Mouse (Mus musculus) retina, adult 2 months (tissue): ENCODE measurements around the gene Med26.

Experiments used
- DNase-seq: peaks from one replicate; pipeline ENCODE4 v3.0.0-alpha.2; 2012; ENCODE audit warnings: low read depth, low spot score

The Med26 gene

GRCm38 (mm10) chr8:72547802-72548643 lies at the start of gene Med26:
Med26 (minus strand) TSS chr8:72548270.
- DNase-seq = peak; percentile 97

GRCm38 (mm10) chr8:72590198-72590597 lies 42.1 kb upstream of the Med26 start:
- no peak for DNase-seq

GRCm38 (mm10) chr8:72589286-72589685 lies 41.2 kb upstream of the Med26 start:
- no peak for DNase-seq

- DNase-seq = no peak
Observed at GRCm38 (mm10) chr8:72588865-72589264, 40.8 kb upstream of the Med26 start.

- no peak for DNase-seq
Observed at GRCm38 (mm10) chr8:72587806-72588205, 39.7 kb upstream of the Med26 start.

- no peak for DNase-seq
Observed at GRCm38 (mm10) chr8:72584390-72584789, 36.3 kb upstream of the Med26 start.

- DNase-seq = no peak
Observed at GRCm38 (mm10) chr8:72583056-72583771, 35.1 kb upstream of the Med26 start.

- DNase-seq = no peak
Observed at GRCm38 (mm10) chr8:72579374-72579773, 31.3 kb upstream of the Med26 start.

GRCm38 (mm10) chr8:72577941-72578340 lies 29.9 kb upstream of the Med26 start:
- DNase-seq = no peak

- DNase-seq = no peak
Observed at GRCm38 (mm10) chr8:72577266-72577665, 29.2 kb upstream of the Med26 start.

GRCm38 (mm10) chr8:72575915-72576314 lies 27.8 kb upstream of the Med26 start:
- no peak for DNase-seq

- DNase-seq = peak; percentile 64
Observed at GRCm38 (mm10) chr8:72573450-72573849, 25.4 kb upstream of the Med26 start.

GRCm38 (mm10) chr8:72572507-72572906 lies 24.4 kb upstream of the Med26 start:
- DNase-seq = no peak

GRCm38 (mm10) chr8:72571611-72572473 lies 23.8 kb upstream of the Med26 start, which contains the start of gene Tmem38a:
Tmem38a (plus strand) TSS chr8:72572055.
- DNase-seq = peak; percentile 30

GRCm38 (mm10) chr8:72570633-72571610 lies 22.9 kb upstream of the Med26 start, which contains the start of gene Smim7:
Smim7 (minus strand) TSS chr8:72571088.
- DNase-seq = peak; percentile 97

- DNase-seq = no peak
Observed at GRCm38 (mm10) chr8:72565970-72566369, 17.9 kb upstream of the Med26 start.

- no peak for DNase-seq
Observed at GRCm38 (mm10) chr8:72561111-72561689, 13.1 kb upstream of the Med26 start.

GRCm38 (mm10) chr8:72555770-72556169 lies 7.7 kb upstream of the Med26 start:
- DNase-seq = no peak

- no peak for DNase-seq
Observed at GRCm38 (mm10) chr8:72549314-72549892, 1.3 kb upstream of the Med26 start.
